Mouse (Mus musculus) induced T-regulatory cell, adult 2 months (primary cell): ENCODE data around the gene Brd4.

Experiments used
- DNase-seq: peaks from one replicate; pipeline ENCODE4 v3.0.0-alpha.2; 2012; ENCODE audit warnings: low read depth

The Brd4 gene

DNA sequence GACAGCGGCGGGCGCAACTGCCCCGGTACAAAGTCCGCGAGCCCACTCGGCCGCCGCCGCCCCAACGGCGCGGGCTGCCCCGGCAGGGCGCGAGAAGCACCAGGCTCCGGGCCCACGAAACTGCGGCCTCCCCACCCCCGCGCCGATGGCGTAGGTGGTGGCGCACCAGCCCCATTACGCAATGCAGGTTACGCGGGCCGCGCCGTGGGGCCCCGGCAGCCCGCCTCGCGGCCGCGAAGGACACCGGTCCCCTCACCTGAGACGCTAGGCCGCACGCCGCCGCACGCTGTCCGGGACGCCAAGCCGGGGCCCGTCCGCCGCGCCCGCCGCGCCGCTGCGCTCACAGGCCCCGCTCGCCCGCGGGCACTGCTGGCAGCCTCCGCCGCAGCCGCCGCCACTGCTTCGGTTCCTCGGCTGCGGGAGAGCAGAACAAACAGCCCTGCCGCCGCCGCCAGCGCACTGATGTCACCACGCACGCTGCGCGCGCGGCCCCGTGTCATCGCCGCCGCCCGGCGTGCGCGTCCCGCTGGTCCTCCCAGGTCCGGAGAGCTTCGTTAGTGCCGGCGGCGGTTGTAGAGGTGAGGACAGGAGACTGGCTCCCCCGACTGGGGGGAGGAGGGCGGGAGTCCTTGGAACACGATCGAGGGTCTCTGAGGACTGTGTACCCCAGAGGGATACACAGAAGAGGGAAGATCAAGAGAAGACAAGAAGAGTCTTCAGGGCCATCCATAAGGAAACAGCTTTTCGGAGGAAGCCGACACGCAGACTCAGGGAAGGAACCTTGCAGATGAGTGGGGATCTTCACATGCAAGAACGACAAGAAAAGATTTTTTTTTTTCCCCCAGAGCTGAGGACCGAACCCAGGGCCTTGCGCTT lies at the start of gene Brd4:
TSS of gene Brd4 (minus strand) at position 461 of the 876 bp plus-strand sequence.
- DNase-seq = peak; percentile 93

- DNase-seq = no peak
Observed at GRCm38 (mm10) chr17:32333675-32334303, 49.3 kb upstream of the Brd4 start.

DNA sequence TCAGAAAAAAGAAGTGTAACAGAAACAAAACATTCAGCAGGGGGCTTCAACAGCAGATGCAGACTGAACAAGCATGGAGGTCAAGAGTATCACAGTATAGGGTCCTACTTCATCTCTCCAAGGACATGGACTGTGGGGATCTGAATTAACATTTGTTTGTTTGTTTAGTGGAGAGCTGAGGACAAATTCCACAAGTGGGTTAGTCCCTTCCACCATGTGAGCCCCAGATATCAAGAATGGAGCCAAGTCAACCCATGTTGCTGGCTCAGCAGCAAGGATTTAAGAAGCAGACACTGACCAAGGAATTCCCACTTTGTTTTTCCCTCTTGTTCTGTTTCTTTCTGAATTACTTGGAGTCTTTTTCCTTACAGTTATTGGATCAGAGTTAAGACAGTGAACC lies 43.0 kb upstream of the Brd4 start:
- no peak for DNase-seq

- DNase-seq = no peak
Observed at GRCm38 (mm10) chr17:32322809-32323208, 38.3 kb upstream of the Brd4 start.

DNA sequence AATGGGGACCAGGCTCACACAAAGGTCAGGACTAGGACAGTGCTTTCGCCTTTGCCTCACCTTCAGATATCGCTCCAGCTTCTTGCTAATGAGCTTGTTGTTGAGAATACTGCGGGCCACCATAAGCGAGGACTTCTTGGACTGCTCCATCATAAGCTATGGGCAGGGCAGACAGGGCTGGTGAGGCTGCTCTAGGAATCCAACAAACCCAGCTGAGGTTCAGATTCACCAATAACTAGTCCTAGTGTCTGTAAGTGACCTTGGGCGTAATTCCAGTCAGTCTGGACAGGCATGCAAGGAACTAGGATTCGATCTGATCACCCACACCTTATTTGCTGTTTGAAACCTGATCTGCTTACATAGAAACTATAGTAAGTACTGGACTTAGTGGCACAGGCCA lies 37.3 kb upstream of the Brd4 start:
- DNase-seq = no peak

GRCm38 (mm10) chr17:32321390-32321734 lies 36.8 kb upstream of the Brd4 start:
- DNase-seq = no peak

- DNase-seq = peak; percentile 98
Observed at GRCm38 (mm10) chr17:32320597-32321389, 36.3 kb upstream of the Brd4 start, which contains the start of gene Akap8. Akap8 (minus strand) TSS chr17:32321238.

- no peak for DNase-seq
Observed at GRCm38 (mm10) chr17:32319950-32320349, 35.4 kb upstream of the Brd4 start.

DNA sequence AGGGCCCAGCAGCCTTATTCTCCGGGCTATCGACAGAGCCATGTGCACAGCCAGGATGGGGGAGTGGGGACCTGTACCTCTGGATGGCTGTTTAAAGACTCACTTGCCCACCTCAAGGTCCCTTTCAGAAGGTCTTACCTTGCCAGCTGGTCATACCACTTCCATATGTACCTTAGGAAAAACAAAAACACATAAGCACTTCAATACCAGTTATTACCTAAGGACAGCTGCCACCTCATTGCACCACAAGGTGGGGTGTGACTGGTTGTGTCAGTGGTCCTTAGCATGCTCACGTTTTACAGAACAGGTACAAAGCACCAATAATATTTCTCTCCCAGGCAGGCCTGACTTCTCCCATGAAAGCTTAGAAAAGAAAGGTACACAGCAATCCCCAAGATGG lies 33.2 kb upstream of the Brd4 start:
- DNase-seq = no peak

- no peak for DNase-seq
Observed at GRCm38 (mm10) chr17:32317032-32317431, 32.5 kb upstream of the Brd4 start.

- DNase-seq = no peak
Observed at GRCm38 (mm10) chr17:32315560-32315959, 31.0 kb upstream of the Brd4 start.

GRCm38 (mm10) chr17:32313892-32314291 lies 29.4 kb upstream of the Brd4 start:
- no peak for DNase-seq

- no peak for DNase-seq
Observed at GRCm38 (mm10) chr17:32312801-32313200, 28.3 kb upstream of the Brd4 start.

GRCm38 (mm10) chr17:32307963-32308362 lies 23.4 kb upstream of the Brd4 start:
- DNase-seq = no peak

GRCm38 (mm10) chr17:32298125-32298524 lies 13.6 kb upstream of the Brd4 start:
- DNase-seq = no peak

GRCm38 (mm10) chr17:32295901-32296300 lies 11.4 kb upstream of the Brd4 start:
- DNase-seq = no peak

DNA sequence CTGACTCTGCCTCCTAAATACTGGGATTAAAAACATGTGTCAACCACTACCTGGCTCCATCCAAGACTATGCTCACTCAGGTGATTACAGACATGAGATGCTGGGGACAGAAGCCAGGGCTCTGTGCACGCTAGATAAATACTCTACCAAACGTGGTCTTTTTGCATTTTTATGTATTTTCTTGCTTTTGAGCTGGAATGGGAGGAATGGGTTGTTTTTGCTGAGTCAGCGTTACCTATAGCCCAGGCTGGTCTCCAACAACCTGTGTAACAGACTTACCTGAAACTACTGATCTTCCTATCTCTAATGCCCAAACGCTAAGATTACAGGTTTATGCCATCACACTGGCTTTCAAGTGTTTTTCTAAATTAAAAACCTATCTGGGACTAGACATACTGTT lies 10.6 kb upstream of the Brd4 start:
- no peak for DNase-seq

GRCm38 (mm10) chr17:32285138-32285670 lies 682 bp upstream of the Brd4 start:
- DNase-seq = peak; percentile 40

DNA sequence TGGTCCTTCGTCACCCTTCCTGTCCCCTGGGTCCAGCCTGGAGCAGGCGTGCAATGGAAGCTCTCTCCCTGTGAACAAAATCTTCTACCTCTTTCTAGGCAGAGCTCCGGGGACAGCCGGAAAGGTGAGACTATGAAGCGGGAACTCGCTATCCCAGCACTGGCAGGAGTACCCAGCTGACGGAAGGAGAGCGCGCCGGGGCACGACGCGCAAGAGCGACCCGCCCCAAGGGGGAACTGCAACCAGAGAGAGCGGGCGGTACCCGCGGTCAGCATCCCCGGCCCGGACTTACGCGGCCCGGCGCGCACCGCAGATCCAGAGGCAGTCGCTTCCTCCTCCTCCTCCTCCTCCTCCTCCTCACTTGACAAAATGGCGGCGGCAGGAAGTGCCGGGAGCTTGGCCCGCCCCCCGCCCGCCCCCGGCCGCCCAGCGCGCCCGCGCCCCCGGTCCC lies 726 bp downstream of the Brd4 start:
- peak; percentile 86 for DNase-seq

DNA sequence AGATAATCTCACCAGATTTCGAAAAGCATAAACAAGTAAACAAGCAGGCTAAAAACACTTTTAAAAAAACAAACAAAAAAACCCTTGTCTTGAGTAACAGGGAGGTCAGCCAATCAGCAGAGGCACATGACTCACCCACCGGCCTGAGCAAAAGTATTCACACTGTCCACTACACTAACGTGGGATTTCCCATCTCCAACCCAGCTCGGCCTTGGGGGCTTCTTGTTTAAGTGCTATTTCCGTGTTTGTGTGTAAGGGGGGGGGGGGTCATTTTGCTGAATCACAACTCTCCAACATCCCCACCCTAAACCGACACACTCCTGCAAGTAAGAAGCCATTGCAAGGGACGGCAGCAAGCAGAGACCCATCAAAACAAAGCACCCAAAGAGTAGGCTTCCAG lies 1.2 kb downstream of the Brd4 start:
- DNase-seq = no peak

DNA sequence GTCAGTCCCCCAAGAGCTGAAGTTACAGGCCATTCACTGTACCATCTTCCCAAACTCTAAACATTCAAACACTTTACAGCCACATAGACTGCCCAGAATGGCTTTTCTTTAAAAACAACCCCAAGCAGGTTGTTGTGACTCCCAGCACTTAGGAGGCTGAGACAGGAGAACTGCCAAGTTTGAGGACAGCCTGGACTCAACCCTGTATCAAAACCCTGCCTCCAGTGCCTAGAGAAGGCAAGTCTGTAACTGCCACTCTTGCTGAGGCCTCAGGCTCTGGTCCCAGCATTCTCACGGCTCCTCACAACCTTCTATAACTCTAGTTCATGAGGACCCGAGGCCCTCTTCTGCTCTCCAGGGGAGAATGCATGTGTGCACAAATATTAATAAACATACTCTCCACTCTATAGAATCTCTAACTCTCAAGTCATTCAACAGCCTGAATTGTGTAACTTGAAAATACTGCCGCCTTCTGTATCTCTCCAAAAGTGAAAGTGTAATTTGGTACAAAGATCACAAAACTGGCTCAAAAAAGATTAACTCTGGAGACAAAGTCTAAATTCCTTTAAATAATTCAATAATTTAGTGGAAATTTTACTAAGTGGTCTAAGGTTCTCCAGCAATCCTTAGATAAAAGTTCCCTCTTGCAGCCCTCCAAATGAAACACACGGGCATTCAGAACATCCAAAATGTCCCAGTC lies 2.8 kb downstream of the Brd4 start:
- DNase-seq = peak; percentile 49

GRCm38 (mm10) chr17:32281126-32281525 lies 3.4 kb downstream of the Brd4 start:
- no peak for DNase-seq
